Mouse (Mus musculus) embryonic fibroblast, embryonic 13.5 days (primary cell): Measurements from ENCODE around the gene Hist3h2a.

Source experiments
- CTCF ChIP-seq: IDR thresholded peaks from 2 replicates; pipeline ENCODE4 v1.5.1; 2011; ENCODE audit warnings: mild to moderate bottlenecking, control low read depth, low read length, moderate library complexity, borderline replicate concordance; ENCODE audit not compliant: insufficient read depth
- POLR2A ChIP-seq: IDR thresholded peaks from 2 replicates; pipeline ENCODE4 v1.6.1; 2011; ENCODE audit warnings: low read depth, mild to moderate bottlenecking, control low read depth, low read length, moderate library complexity

DNA sequence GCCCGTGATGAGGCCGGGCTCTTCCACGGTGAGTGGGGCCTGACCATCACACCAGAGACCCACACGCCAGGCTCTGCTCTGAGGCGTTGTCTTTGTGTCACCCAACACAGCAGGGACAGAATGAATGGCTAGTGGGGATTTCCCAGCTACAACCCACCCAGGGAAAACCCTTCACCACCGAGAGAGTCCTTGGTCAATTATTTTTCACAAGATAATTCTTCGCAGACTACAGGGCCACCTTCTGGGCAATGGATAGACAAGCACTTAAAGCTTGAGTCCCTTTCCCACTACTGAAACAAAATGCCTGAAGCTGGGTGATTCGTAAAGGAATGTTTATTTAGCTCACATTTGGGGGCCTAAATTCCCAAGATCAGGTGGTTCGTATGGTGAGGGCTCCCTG, 32.1 kb upstream of the Hist3h2a start:
- TF ChIP-seq CTCF (no peak), POLR2A (no peak)
